Mouse (Mus musculus): ENCODE results near the gene Stra6.

DNA sequence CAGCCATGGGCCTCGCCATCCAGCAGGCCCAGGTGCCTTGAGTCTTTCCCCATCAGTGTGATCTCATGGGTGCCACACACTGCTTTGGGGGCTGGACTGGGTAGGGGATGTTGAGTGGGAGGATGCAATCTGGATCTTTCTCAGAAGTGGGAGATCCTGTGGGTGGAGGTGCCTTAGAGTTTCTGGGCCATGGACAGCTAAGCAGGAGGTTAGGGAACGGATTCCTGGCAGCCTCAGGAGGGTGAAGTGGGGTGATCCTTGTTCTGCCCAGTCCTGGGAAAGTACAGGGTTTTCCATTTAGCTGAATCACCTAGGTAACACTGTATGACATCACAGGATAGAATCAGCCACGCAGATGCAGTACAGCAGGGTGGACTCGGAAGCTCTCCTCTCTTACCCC is 38.4 kb downstream of the Stra6 start:
- TF ChIP-seq CTCF (IDR thresholded peaks at IDR 0.05; ENCODE audit: control insufficient read depth, insufficient read depth, insufficient read length) = no peak
- no peak for TF ChIP-seq MYOD1 (IDR thresholded peaks at IDR 0.05; ENCODE audit: control insufficient read depth, insufficient read length, low read depth)
- TF ChIP-seq USF1 (IDR thresholded peaks at IDR 0.05; ENCODE audit: low read depth) = no peak
- TF ChIP-seq MAX (IDR thresholded peaks at IDR 0.05) = no peak
- TF ChIP-seq CEBPB (IDR thresholded peaks at IDR 0.05; ENCODE audit: low read depth) = no peak
- no peak for TF ChIP-seq MYOG (IDR thresholded peaks at IDR 0.05; ENCODE audit: control insufficient read depth, extremely low read depth, insufficient read length)
